Mouse (Mus musculus): ENCODE results near the gene Dgat2. TPM values are rescaled to one million over a fixed set of nuclear protein-coding genes. Genes with fewer than 3 reads are reported as not detected.

The Dgat2 gene
- polyA plus RNA-seq, 1 experiment: 12.7 TPM

GRCm38 (mm10) chr7:99214621-99215185 lies 32.2 kb upstream of the Dgat2 start:
- TF ChIP-seq CTCF (IDR thresholded peaks at IDR 0.05; ENCODE audit: borderline replicate concordance, extremely low read depth, insufficient read depth, insufficient read length) (no peak), POLR2A (IDR thresholded peaks at IDR 0.05; ENCODE audit: borderline replicate concordance, extremely low read depth, insufficient read depth, insufficient read length, poor library complexity, severe bottlenecking) (no peak)

DNA sequence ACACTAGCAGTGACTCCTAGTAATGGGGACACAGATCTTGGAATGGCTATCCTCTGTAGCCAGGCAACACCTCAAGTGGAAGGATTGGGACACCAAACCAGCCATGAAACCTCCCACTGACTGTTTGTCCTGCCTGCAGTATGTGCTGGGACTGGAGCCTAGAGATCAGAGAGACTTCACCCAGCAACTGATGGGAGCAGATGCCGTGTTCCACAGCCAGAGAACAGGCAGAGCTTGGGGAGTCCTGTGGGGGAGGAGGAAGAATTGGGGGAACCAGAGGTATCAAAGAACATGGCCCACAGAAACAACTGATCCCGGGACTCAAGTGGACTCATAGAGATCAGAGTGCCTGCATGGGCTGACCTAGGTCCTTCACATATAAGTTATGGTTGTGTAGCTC lies 31.2 kb upstream of the Dgat2 start:
- DNase-seq (ENCODE audit: low read depth): no peak
- TF ChIP-seq POLR2A (IDR thresholded peaks at IDR 0.05; ENCODE audit: borderline replicate concordance, extremely low read depth, insufficient read depth, insufficient read length, poor library complexity, severe bottlenecking): no peak
- no peak for TF ChIP-seq CTCF (IDR thresholded peaks at IDR 0.05; ENCODE audit: borderline replicate concordance, extremely low read depth, insufficient read depth, insufficient read length)

More at GRCm38 (mm10) chr7:99214621-99215185, 32.2 kb upstream of the Dgat2 start:
- DNase-seq (ENCODE audit: low read depth): no peak

- DNase-seq (ENCODE audit: low read depth): no peak
- TF ChIP-seq POLR2A (IDR thresholded peaks at IDR 0.05; ENCODE audit: borderline replicate concordance, extremely low read depth, insufficient read depth, insufficient read length, poor library complexity, severe bottlenecking) (no peak), CTCF (IDR thresholded peaks at IDR 0.05; ENCODE audit: borderline replicate concordance, extremely low read depth, insufficient read depth, insufficient read length) (no peak)
Observed at GRCm38 (mm10) chr7:99213056-99213455, 30.5 kb upstream of the Dgat2 start.

- TF ChIP-seq CTCF (IDR thresholded peaks at IDR 0.05; ENCODE audit: borderline replicate concordance, extremely low read depth, insufficient read depth, insufficient read length): no peak
- TF ChIP-seq POLR2A (IDR thresholded peaks at IDR 0.05; ENCODE audit: borderline replicate concordance, extremely low read depth, insufficient read depth, insufficient read length, poor library complexity, severe bottlenecking): no peak
- no peak for DNase-seq (ENCODE audit: low read depth)
Observed at GRCm38 (mm10) chr7:99208704-99209103, 26.2 kb upstream of the Dgat2 start.

- no peak for TF ChIP-seq CTCF (IDR thresholded peaks at IDR 0.05; ENCODE audit: borderline replicate concordance, extremely low read depth, insufficient read depth, insufficient read length)
- no peak for TF ChIP-seq POLR2A (IDR thresholded peaks at IDR 0.05; ENCODE audit: borderline replicate concordance, extremely low read depth, insufficient read depth, insufficient read length, poor library complexity, severe bottlenecking)
- DNase-seq (ENCODE audit: low read depth): no peak
Observed at GRCm38 (mm10) chr7:99206364-99206763, 23.8 kb upstream of the Dgat2 start.

DNA sequence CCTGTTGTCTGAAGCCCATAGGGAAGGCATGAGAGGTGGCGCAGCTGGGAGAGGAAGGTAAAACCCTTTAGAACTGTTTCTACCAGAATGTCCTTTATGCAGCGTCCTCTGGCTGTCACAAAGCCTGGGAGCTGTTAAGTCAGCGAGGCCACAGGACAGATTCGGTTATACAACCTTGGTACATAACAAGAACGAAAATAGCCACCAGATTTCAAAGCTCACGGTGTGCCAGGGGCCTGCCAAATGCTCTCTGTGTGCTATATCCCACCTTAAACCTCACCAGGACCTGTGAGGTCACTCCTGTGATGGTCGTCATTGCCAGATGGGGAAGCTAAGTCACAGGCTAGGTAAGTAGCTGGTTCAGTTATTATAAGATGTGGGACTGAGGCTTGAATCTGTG lies 19.6 kb upstream of the Dgat2 start:
- TF ChIP-seq CTCF (IDR thresholded peaks at IDR 0.05; ENCODE audit: borderline replicate concordance, extremely low read depth, insufficient read depth, insufficient read length) (no peak), POLR2A (IDR thresholded peaks at IDR 0.05; ENCODE audit: borderline replicate concordance, extremely low read depth, insufficient read depth, insufficient read length, poor library complexity, severe bottlenecking) (no peak)
- no peak for DNase-seq (ENCODE audit: low read depth)

DNA sequence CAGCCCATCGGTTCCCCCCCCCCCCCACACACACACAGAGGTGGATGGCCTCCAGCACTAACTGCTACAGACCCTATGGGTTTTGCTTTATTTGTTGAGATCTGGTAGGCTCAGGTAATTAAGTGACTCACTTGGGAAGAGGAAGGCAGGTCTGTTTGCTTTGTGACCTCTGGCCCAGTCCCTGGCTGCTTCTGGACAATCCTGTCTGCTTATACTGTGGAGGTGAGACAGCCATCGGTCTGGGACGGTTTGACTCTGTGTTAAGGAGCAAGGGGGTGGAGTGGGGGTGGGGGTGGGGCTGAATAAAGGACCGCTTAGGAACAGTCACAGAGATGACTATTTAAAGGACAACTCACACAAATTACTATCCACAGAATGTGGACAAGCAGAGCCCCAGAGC lies 17.8 kb upstream of the Dgat2 start:
- DNase-seq (ENCODE audit: low read depth): no peak
- TF ChIP-seq CTCF (IDR thresholded peaks at IDR 0.05; ENCODE audit: borderline replicate concordance, extremely low read depth, insufficient read depth, insufficient read length): no peak
- TF ChIP-seq POLR2A (IDR thresholded peaks at IDR 0.05; ENCODE audit: borderline replicate concordance, extremely low read depth, insufficient read depth, insufficient read length, poor library complexity, severe bottlenecking): no peak

GRCm38 (mm10) chr7:99199451-99200175 lies 17.1 kb upstream of the Dgat2 start:
- TF ChIP-seq CTCF (IDR thresholded peaks at IDR 0.05; ENCODE audit: borderline replicate concordance, extremely low read depth, insufficient read depth, insufficient read length) (no peak), POLR2A (IDR thresholded peaks at IDR 0.05; ENCODE audit: borderline replicate concordance, extremely low read depth, insufficient read depth, insufficient read length, poor library complexity, severe bottlenecking) (no peak)

DNA sequence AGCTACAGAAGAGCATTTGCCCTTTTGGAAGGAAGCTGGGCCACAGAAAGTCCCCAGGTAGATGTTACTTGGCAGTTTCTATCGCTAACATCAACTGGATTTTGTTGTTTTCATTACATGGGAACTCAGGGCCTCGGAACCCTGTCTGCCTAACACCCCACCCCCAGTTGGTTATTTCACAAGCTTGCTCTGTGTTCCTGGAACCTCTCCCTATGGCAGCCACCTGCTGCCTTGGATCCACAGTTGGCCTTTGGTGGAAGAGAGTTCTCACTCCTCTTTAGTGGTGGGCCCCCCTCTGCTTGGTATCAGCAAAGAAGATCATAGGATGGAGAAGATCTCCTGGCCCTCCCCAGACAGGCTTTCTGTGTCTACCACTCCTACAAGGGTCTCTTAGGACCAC lies 16.3 kb upstream of the Dgat2 start:
- no peak for DNase-seq (ENCODE audit: low read depth)
- TF ChIP-seq CTCF (IDR thresholded peaks at IDR 0.05; ENCODE audit: borderline replicate concordance, extremely low read depth, insufficient read depth, insufficient read length) (no peak), POLR2A (IDR thresholded peaks at IDR 0.05; ENCODE audit: borderline replicate concordance, extremely low read depth, insufficient read depth, insufficient read length, poor library complexity, severe bottlenecking) (no peak)

More at GRCm38 (mm10) chr7:99199451-99200175, 17.1 kb upstream of the Dgat2 start:
- no peak for DNase-seq (ENCODE audit: low read depth)

- TF ChIP-seq POLR2A (IDR thresholded peaks at IDR 0.05; ENCODE audit: borderline replicate concordance, extremely low read depth, insufficient read depth, insufficient read length, poor library complexity, severe bottlenecking) (no peak), CTCF (IDR thresholded peaks at IDR 0.05; ENCODE audit: borderline replicate concordance, extremely low read depth, insufficient read depth, insufficient read length) (no peak)
- DNase-seq (ENCODE audit: low read depth): no peak
Observed at GRCm38 (mm10) chr7:99194511-99194910, 12.0 kb upstream of the Dgat2 start.

- TF ChIP-seq CTCF (IDR thresholded peaks at IDR 0.05; ENCODE audit: borderline replicate concordance, extremely low read depth, insufficient read depth, insufficient read length): no peak
- no peak for TF ChIP-seq POLR2A (IDR thresholded peaks at IDR 0.05; ENCODE audit: borderline replicate concordance, extremely low read depth, insufficient read depth, insufficient read length, poor library complexity, severe bottlenecking)
- DNase-seq (ENCODE audit: low read depth): no peak
Observed at GRCm38 (mm10) chr7:99193926-99194325, 11.4 kb upstream of the Dgat2 start.

GRCm38 (mm10) chr7:99191411-99191810 lies 8.9 kb upstream of the Dgat2 start:
- TF ChIP-seq CTCF (IDR thresholded peaks at IDR 0.05; ENCODE audit: borderline replicate concordance, extremely low read depth, insufficient read depth, insufficient read length): no peak
- no peak for TF ChIP-seq POLR2A (IDR thresholded peaks at IDR 0.05; ENCODE audit: borderline replicate concordance, extremely low read depth, insufficient read depth, insufficient read length, poor library complexity, severe bottlenecking)
- DNase-seq (ENCODE audit: low read depth): no peak

Data from brain, embryonic 14.5 days (tissue).